Mouse (Mus musculus) c-Kit-positive CD71-positive TER-119-positive erythroid progenitor cells, embryonic 14.5 days (primary cell): ENCODE data around the gene Pspc1.
A peak's percentile ranks its signal among the peaks of the same experiment; 100 is the strongest.
"Not testable (repeated sequence)": the region's sequence is repeated elsewhere in the genome, so short reads cannot be mapped to it uniquely, and the experiment has no call there.

Experiments used
- DNase-seq: peaks from one replicate; pipeline ENCODE4 v3.0.0-alpha.2; 2013; ENCODE audit warnings: low spot score

Gene Pspc1

GRCm38 (mm10) chr14:56778200-56778932 is at the start of gene Pspc1:
TSS of gene Pspc1 (minus strand) at chr14:56778316.
- peak; percentile 96 for DNase-seq

- DNase-seq = no peak
These were observed 46.4 kb upstream of the Pspc1 start for GRCm38 (mm10) chr14:56824562-56824961.

GRCm38 (mm10) chr14:56817616-56818015 is 39.5 kb upstream of the Pspc1 start:
- DNase-seq = no peak

GRCm38 (mm10) chr14:56817131-56817530 is 39.0 kb upstream of the Pspc1 start:
- no peak for DNase-seq

DNA sequence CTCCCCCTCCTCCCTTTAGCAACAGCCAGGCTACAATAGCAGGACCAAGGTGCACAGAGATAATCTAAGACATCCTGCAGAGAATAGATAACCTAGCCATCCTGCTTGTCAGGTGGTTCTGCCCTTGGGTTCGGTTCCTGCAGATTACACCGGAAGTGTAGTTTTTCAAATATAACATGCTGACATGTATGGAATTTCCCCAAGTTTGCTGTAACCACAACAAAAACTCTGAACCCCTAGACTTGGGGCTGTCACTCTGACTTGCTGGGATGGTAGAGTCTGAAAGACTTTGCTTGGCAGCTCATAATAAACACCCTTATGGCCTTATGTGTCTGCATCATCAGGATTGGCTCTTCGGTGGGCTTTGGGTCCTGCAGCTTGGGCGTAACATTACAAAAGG is 38.4 kb upstream of the Pspc1 start:
- DNase-seq = no peak

DNA sequence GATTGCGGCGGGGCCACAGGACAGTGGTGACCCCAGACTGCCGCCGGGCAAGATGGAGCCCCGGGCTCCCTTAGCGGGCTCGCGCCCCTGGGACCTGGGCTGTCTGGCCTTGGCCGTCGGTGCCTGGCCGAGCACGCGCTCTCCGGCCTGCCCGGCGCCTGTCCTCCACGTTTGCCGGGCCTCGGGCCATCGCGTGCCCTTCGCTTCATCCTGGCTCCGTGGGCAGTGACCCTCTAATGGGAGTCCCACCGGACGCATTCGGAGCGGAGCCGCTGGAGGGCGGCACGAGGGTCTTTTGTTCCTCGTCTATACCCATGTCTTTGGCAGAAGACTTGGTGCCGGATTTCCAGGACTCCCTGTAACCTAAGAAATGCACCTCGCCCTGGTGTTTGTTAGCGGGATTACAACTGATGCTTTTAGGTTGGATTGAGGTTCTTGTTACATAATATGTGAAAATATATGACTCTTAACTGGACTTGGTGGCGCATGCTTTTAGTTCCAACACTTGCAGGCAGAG is 34.5 kb upstream of the Pspc1 start:
- peak; percentile 78 for DNase-seq

DNA sequence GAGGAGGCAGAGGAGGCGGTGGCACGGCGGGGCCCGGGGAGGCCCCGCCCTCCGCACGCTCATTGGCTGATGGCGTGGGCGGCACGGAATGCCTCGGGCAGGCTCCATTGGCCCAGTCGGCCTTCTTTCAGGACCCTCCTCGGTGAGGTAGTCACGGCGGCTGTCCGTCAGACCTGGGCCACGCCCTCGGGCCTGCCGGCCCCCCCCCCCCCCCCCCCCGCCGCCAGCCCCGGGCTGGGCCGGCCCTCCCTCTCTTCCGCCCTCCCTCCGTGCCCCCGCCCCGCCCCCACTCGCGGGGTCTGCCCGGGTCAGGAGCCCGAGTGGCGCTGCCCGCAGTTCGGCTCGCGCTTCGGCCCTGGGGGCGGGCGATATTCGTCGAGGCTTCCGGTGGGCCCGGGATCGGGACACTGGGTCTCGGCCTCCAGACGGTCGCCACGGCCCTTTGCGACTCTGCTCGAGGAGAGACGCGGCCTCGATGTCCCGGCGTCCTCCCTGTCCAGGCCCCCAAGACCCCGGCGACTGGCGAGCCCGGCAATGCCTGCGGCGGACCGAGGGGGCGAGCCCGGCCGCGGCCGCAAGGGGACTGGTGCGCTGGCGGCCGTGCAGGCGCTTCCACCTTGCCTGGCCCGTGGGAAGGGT is 33.7 kb upstream of the Pspc1 start, which contains the start of gene Zmym5:
Gene Zmym5, minus strand, starts transcription at position 16 of the 639 bp plus-strand sequence.
- DNase-seq = peak; percentile 42

DNA sequence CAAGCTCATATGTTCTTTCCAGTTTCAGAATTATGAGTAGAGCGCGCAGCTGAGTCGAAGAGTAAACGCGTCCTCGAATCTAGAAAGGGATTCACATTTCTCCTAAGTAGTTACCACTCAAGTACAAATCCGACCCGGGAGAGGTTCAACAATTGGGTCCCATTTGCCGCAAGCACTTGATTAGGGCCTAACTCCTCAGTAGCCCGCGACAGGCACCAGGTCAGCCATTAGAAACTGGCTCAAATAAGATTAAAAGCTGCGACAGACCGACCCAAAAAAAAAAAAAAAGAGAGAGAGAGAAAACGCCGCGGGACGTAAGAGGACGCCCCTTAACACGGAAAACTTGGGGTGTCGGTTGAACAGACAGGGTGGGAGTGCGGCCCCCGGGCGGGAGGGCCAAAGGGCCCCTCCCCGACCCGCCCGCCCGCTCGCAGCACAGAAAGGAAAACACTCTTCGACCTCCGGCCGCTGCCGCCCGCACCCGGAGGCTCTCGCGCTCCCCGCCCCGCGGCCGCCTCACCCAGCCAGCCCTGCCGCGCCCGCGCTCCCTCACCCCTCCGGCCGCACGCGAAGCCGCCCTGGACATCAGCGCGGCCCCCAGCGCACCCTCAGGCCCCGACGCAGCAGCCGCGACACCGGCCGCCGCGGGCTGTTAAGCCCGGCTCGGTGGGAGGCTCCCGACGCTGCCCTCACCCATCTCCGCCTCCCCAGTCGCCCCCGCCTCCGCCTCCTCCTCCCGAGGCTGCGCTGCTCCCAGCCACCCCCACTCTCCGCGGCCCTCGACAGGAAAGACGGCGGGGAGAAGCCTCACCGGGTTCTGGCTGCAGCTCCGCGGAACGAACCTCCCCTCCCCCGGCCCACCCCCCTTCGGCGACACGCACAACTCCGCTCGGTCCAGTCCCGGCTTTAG is 32.9 kb upstream of the Pspc1 start:
- DNase-seq = peak; percentile 41

- peak; percentile 62 for DNase-seq
These were observed 15.1 kb upstream of the Pspc1 start for GRCm38 (mm10) chr14:56793243-56793642.

DNA sequence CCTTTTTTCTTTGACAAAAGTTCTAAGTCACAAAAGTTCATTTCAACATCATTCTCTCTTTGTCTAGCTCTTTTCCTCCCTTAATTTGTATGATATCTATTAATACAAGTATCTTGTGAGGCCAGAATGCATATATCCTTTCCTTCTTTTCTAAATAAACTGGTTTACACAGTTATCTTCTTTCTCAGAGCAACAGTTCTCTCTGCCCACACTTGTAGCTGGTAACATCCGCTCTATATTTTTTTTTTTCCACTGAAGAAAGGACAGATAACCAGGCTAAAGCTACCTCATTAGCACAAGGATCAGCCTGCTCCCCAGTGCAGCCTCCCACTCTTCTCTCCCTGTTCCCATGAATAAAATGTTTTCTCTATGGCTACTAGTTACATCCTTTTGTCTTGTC is 6.5 kb upstream of the Pspc1 start:
- DNase-seq = no peak

DNA sequence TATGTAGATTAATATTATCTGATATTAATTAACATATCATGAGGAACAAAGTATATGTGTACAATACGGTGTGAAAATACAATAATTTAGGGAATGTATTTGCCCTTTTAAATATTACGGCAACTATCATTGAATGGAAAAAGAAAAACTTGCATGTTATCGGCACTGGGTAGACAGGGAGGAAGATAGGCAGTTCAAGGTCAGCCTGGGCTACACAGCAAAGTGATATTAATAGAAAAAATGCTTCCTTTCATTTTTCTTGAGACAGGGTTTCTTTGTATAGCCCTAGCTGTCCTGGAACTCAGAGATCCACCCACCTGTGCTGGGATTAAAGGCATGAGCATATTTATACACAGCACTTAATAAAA is 801 bp upstream of the Pspc1 start:
- DNase-seq = peak; percentile 26

DNA sequence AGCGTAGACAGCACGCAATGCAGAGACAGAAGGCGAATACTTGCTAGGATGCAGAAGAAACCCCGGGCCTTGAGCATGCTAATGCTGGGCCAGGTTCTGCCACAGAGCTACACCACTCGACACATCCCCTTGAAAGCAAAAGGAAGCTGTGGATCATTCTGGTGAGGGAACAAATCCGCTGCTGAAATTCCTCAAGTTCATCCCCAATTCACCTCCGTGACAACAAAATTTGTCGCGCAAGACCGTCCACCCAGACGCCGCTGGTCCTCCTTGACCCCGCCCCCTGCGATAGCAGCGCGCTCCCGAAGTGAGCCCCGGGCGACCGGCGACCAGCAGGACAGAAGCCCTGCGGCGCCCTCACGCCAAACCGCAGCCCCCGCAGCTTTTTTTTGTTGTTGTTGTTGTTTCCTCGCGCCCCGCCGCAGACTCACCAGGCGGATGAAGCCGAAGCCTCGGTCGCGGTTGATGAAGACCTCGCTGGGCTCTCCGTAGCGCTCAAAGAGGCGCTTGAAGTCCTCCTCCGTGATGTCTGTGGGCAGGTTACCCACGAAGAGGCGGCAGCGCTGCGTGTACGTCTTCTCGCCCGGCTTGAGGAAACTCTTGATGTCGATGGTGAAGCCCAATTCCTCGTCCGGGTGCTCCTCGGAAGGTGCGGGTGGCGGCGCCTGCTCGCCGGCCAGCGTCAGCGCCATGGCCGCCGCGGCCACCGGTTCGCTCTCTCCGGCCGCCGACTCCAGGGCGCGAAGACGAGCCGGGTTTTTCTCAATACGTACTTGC is 568 bp downstream of the Pspc1 start:
- peak; percentile 66 for DNase-seq

DNA sequence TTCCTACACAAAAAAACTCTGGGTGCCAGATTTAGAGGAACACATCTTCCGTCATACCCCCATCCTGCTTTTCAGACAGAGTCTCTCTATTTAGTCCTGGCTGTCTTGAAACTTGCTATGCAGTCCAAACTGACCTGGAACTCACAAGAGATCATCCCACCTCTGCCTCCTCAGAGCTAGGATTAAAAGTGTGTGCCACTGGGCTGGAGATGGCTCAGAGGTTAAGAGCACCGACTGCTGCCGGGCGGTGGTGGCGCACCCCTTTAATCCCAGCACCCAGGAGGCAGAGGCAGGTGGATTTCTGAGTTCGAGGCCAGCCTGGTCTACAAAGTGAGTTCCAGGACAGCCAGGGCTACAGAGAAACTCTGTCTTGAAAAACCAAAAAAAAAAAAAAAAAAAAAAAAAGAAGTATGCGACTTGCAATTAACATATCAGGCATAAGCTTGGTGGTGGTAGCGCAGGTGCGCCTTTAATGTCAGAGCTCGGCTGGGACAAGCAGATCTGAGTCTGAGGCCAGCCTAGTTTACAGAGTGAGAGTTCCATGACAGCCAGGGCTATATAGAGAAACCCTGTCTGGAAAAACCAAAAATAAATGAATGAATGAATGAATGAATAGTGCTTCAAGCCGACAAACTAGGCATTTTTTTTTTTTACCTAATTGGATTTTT is 1.4 kb downstream of the Pspc1 start:
- peak; percentile 24 for DNase-seq

GRCm38 (mm10) chr14:56775416-56775815 is 2.7 kb downstream of the Pspc1 start:
- DNase-seq = no peak

- DNase-seq = not testable (repeated sequence)
These were observed 11.7 kb downstream of the Pspc1 start for GRCm38 (mm10) chr14:56766438-56766837.

- DNase-seq = not testable (repeated sequence)
These were observed 13.0 kb downstream of the Pspc1 start for GRCm38 (mm10) chr14:56765117-56765516.

- DNase-seq = no peak
These were observed 26.8 kb downstream of the Pspc1 start for GRCm38 (mm10) chr14:56751282-56751681.

DNA sequence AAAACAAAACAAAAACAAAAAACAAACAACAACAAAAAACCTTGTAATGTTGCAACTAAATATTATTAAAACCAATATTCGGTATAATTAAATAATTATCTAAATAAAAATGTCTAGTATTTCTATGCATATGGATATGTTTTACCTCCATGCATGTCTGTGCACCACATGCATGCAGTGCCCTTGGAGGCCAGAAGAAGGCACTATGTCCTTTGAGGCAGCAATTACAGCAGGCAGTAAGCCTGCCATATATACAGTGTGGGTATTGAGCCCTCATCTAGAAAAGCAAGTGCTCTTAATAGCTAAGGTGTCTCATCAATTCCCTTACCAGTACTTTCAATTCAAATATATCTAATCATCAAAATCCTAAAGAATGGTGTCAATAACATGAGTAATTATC is 37.9 kb downstream of the Pspc1 start:
- DNase-seq = peak; percentile 9

DNA sequence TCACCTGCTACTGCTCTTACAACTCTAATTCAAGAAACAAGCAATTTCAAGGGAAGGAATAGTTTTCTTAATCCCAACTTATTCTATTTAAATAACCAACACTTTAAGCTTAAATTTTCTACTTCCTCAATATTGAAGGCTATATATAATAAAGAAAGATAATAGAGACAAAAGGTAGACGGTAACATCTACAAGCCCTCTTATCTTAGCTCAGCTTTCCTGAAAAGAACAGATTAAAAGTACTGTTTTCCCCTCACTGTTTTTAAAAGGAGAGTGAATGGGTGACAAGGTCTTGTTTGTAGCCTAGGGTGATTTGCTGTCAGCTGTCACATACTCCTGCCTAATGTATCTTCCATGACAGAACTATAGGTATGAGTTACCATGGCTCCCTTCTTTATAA is 51.6 kb downstream of the Pspc1 start:
- no peak for DNase-seq

DNA sequence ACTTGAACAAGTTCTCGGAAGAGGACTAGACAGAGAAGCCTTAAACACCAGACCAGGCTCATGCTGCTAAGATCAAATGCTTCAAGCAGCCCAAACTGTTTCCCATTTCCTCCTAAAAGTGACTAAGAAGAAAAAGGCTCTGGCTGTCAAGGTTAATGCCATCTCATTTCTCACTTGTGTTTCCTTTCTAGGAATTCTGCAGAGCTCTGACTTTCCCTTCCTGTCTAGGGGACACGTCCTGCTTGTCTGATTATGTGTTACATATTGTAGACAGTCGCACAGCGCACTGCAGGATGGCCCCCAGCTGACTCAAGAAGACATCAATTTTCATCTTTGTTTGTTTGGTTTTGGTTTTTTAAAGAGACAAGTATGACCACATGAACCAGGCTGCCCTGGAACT is 72.4 kb downstream of the Pspc1 start:
- DNase-seq = no peak

DNA sequence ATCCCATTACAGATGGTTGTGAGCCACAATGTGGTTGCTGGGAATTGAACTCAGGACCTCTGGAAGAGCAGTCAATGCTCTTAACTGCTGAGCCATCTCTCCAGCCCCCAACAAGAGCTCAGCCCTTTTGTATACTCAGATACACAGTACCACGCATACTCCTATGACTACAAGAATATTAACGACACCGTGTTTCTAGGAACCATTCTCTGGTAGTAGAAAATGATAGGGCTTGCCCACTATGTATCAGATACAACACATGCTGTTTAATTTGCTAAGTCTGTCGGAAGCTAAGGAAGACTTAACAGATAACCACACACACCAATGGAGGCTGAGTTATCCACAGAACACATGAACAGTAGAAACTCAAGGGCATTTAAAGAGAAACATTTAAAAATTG is 75.5 kb downstream of the Pspc1 start:
- DNase-seq = peak; percentile 58
